Mouse (Mus musculus) ES-E14 (cell line): Measurements from ENCODE around the gene Kbtbd8. TPM values are rescaled to one million over a fixed set of nuclear protein-coding genes. Genes with fewer than 3 reads are reported as not detected.

ENCODE experiments used
- DNase-seq: peaks from one replicate; pipeline ENCODE4 v3.0.0-alpha.2; 2013; ENCODE audit warnings: low read depth, low spot score
- H3K27ac ChIP-seq: 2 replicates; pipeline ENCODE4 v1.5.1; 2012; ENCODE audit warnings: low read depth, mild to moderate bottlenecking, low read length, moderate library complexity, mixed read lengths; ENCODE audit not compliant: poor library complexity, insufficient read depth, severe bottlenecking
- H3K36me3 ChIP-seq: 2 replicates; pipeline ENCODE4 v1.6.1; 2012; ENCODE audit warnings: mild to moderate bottlenecking, low read length, moderate library complexity, mixed read lengths; ENCODE audit not compliant: control insufficient read depth, poor library complexity, insufficient read depth, severe bottlenecking
- H3K4me1 ChIP-seq, 2 experiments: fragments of 150-350 bp in 1 of 2; sonication (generic) in 1 of 2; 2 replicates each; pipeline ENCODE4 v1.6.1; 2012; ENCODE audit warnings: low read length in 2 of 2, mild to moderate bottlenecking in 1 of 2, mixed read lengths in 1 of 2; ENCODE audit not compliant: control insufficient read depth in 2 of 2, insufficient read depth in 2 of 2, poor library complexity in 1 of 2
- H3K4me3 ChIP-seq, 2 experiments: fragments of 150-350 bp in 1 of 2; sonication (generic) in 1 of 2; 2 replicates each; pipeline ENCODE4 v1.5.1; 2012; ENCODE audit warnings: low read length in 2 of 2, low read depth in 1 of 2, mild to moderate bottlenecking in 1 of 2, mixed read lengths in 1 of 2; ENCODE audit not compliant: insufficient read depth in 1 of 2, poor library complexity in 1 of 2, severe bottlenecking in 1 of 2
- H3K9ac ChIP-seq: 2 replicates; pipeline ENCODE4 v1.6.1; 2012; ENCODE audit warnings: low read depth, mild to moderate bottlenecking, low read length, mixed read lengths; ENCODE audit not compliant: poor library complexity, insufficient read depth, severe bottlenecking
- H3K9me3 ChIP-seq: fragments of 150-350 bp; sonication (generic); 2 replicates; pipeline ENCODE4 v1.6.1; 2012; ENCODE audit warnings: low read depth, mild to moderate bottlenecking, low read length; ENCODE audit not compliant: control insufficient read depth, insufficient read depth
- CHD2 ChIP-seq: IDR thresholded peaks from 2 replicates; pipeline ENCODE4 v1.6.1; 2014; ENCODE audit warnings: mild to moderate bottlenecking, low read depth, low read length, inconsistent platforms
- HCFC1 ChIP-seq: IDR thresholded peaks from 2 replicates; pipeline ENCODE4 v1.6.1; 2012; ENCODE audit warnings: low read length, inconsistent platforms, borderline replicate concordance; ENCODE audit not compliant: insufficient read depth
- MAFK ChIP-seq: IDR thresholded peaks from 2 replicates; pipeline ENCODE4 v1.6.1; 2014; ENCODE audit warnings: mild to moderate bottlenecking, low read depth, low read length, inconsistent platforms; ENCODE audit not compliant: insufficient read depth
- ZC3H11A ChIP-seq: IDR thresholded peaks from 2 replicates; pipeline ENCODE4 v1.6.1; 2012; ENCODE audit warnings: low read depth, mild to moderate bottlenecking, inconsistent platforms, low read length, borderline replicate concordance
- ZNF384 ChIP-seq: IDR thresholded peaks from 2 replicates; pipeline ENCODE4 v1.6.1; 2012; ENCODE audit warnings: low read depth, low read length, inconsistent platforms
- in situ Hi-C, 2 experiments: fragments of 600-800 bp; cut with MboI; formaldehyde crosslinking; loops; one replicate each; pipeline ENCODE4 v1.15.1; 2025; ENCODE audit warnings: low sequenced_read_pairs in 2 of 2, inconsistent platforms in 1 of 2; ENCODE audit not compliant: unreplicated experiment in 2 of 2
- total RNA-seq: library from RNA; depleted of rRNA; stranded (reverse); fragments of 300-350 nt; gene quantifications from 2 replicates; pipeline ENCODE4 v1.2.3, GENCODE M21; 2012; rRNA removed

Gene Kbtbd8
- total RNA-seq, 1 experiment: 21.6 TPM

DNA sequence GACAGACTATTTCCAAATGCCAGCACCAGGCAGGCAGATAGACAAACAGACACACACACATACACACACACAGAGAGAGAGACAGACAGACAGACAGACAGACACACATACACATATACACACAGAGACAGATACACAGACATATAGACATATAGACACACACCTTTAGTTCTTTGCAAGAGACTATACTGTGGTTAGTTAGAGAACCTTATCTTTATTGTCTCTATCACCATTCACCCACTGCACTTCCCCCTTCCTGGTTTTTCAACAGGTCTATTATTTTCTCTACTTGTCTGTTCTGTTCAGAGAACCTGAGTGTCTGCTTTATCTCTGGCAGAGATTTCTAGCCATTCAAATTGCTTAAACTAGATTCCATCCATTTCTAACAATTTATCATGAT is 48.6 kb downstream of the Kbtbd8 start:
- Histone ChIP-seq H3K9me3 (no peaks in the 10 kb centered on the region), H3K4me3 (no peak overlapping the region), H3K36me3 (no peaks in the 10 kb centered on the region), H3K4me1 (no peaks in the 10 kb centered on the region), H3K27ac (no peak overlapping the region), H3K9ac (no peak overlapping the region)
- in situ Hi-C loops: no loop called here
- no peak for TF ChIP-seq HCFC1
- TF ChIP-seq CHD2: no peak
- TF ChIP-seq ZC3H11A: no peak
- no peak for TF ChIP-seq MAFK
- no peak for TF ChIP-seq ZNF384
- no peak for DNase-seq

DNA sequence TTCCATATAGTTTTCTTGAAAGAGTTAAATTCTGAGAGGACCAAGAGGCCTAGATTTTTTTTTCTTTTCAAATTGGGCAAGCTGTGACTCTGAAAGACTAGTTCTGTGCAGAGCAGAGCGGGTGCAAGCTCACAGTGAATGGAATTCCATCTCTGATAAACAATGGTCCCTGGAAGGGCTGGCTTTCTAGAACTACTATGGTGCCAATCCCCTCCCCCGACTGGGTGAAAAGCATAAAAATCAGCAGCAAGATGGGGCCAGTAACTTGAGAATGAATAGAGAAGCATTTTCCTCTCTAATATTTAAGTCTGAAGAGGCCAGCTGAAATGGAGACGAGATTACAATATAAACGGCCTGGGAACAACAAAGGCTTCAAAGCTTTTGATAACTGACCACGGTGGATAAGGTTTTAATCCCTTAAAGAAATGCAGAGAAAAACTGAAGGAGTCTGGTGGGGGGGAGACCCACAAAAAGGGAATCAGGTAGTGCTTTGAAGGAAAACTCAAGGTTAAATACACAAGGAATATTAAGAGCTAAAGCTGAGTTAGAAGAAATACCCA is 50.7 kb downstream of the Kbtbd8 start:
- H3K27ac ChIP-seq: no peak overlapping the region
- TF ChIP-seq CHD2: no peak
- no peak for TF ChIP-seq MAFK
- TF ChIP-seq HCFC1: no peak
- TF ChIP-seq ZC3H11A: no peak
- no peak for TF ChIP-seq ZNF384

DNA sequence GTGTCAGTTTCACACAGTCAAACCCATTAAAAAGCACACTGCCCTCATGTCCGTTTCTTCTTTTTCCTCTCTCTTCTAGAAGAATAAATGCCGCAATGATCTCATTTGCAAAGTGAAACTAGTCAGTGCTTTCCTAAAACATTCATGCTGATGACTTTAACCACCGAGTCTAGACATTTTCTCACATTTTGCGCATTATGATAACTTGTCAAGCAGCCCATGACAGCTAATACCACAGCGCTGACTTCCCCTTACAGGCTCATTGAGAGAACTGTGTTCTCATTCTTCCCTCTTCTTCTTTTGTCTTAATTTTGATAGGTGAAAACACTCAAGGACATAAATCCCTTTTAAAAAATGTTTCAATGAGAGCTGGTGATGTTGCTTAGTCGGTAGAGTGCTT is 52.4 kb downstream of the Kbtbd8 start:
- Histone ChIP-seq H3K9ac (no peak overlapping the region), H3K27ac (no peak overlapping the region), H3K9me3 (no peaks in the 10 kb centered on the region), H3K4me1 (no peaks in the 10 kb centered on the region), H3K36me3 (no peaks in the 10 kb centered on the region), H3K4me3 (no peak overlapping the region)
- in situ Hi-C loops: no loop called here
- no peak for TF ChIP-seq HCFC1
- no peak for TF ChIP-seq CHD2
- TF ChIP-seq MAFK: no peak
- no peak for TF ChIP-seq ZC3H11A
- TF ChIP-seq ZNF384: no peak
- DNase-seq: no peak

More for the DNA sequence above, 50.7 kb downstream of the Kbtbd8 start:
- Histone ChIP-seq H3K9me3 (no peaks in the 10 kb centered on the region), H3K4me1 (no peaks in the 10 kb centered on the region), H3K36me3 (no peaks in the 10 kb centered on the region), H3K4me3 (no peak overlapping the region), H3K9ac (no peak overlapping the region)
- DNase-seq: no peak
- in situ Hi-C loops: no loop called here

DNA sequence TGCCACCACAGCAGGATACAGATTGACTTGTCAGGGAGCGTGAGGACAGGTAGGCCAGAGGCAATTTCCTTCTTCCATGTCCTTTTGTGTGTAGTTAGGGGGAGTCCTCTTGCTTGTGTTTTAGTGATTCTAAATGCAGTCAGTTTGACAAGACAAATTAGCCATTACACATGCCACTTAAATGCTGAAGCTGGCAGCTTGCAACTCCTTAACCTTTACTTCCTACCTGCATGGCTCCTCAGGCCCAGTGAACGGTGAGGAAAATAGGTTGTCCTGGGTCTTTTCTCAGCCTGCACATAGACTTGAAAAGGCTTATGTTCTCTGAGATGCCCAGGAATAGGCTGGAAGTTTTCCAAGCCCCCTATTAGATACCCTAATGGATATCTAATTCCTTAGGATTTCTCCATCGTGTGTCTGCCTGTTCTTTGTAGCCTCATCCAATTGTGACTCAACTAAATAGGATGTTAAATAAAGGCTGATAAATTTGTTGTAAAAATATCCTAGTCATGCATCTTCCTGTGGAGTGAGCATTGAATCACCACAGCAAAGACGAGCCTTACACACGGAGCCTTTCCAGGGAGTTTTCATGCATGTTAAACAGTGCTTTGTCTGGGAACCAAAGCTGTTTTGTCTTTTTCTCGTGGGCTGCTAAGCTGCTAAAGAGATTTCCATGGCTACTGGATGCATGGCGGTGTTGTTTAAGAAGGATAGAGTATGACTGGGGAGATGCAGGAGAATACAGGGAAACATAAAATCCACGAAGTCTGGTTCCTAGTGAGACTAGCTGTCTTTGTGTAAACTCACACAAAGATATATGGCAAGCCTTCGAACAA is 57.5 kb downstream of the Kbtbd8 start:
- Histone ChIP-seq H3K27ac (no peak overlapping the region), H3K4me1 (no peaks in the 10 kb centered on the region), H3K4me3 (no peak overlapping the region), H3K9me3 (no peaks in the 10 kb centered on the region), H3K9ac (no peak overlapping the region), H3K36me3 (no peaks in the 10 kb centered on the region)
- no peak for DNase-seq
- TF ChIP-seq MAFK: no peak
- no peak for TF ChIP-seq CHD2
- TF ChIP-seq ZNF384: no peak
- TF ChIP-seq HCFC1: no peak
- TF ChIP-seq ZC3H11A: no peak
- in situ Hi-C loops: no loop called here

Other genes with a start within 250 kb of the Kbtbd8 start
- gene Gm10234, start 204.9 kb downstream of the Kbtbd8 start, total RNA-seq: not detected in 2 replicates